Mouse (Mus musculus) MEL (cell line): ENCODE results near the gene Ppp1r11. TPM values are rescaled to one million over a fixed set of nuclear protein-coding genes. Genes with fewer than 3 reads are reported as not detected.
"Not testable (repeated sequence)": the region's sequence is repeated elsewhere in the genome, so short reads cannot be mapped to it uniquely, and the experiment has no call there.

Experiments
- DNase-seq: peaks from one replicate; pipeline ENCODE4 v3.0.0; 2011; ENCODE audit warnings: low read depth, low spot score
- H3K27ac ChIP-seq: 2 replicates; pipeline ENCODE4 v1.5.1; 2012; ENCODE audit warnings: low read depth, mild to moderate bottlenecking, control low read depth, low read length, moderate library complexity; ENCODE audit not compliant: control insufficient read depth
- H3K27me3 ChIP-seq, 2 experiments: fragments of 150-350 bp in 1 of 2; sonication (generic) in 1 of 2; 2 replicates each; pipeline ENCODE4 v1.6.1; 2012; ENCODE audit warnings: low read length in 2 of 2, mild to moderate bottlenecking in 2 of 2, improper control_type of control experiment in 1 of 2, moderate library complexity in 1 of 2; ENCODE audit not compliant: insufficient read depth in 2 of 2, control insufficient read depth in 1 of 2
- H3K36me3 ChIP-seq, 2 experiments: 2 replicates each; pipeline ENCODE4 v1.6.1; 2012 to 2014; ENCODE audit warnings: low read length in 2 of 2, improper control_type of control experiment in 1 of 2, inconsistent platforms in 1 of 2, mild to moderate bottlenecking in 1 of 2; ENCODE audit not compliant: insufficient read depth in 2 of 2, control insufficient read depth in 1 of 2
- H3K4me1 ChIP-seq, 2 experiments: fragments of 150-350 bp in 1 of 2; sonication (generic) in 1 of 2; 2 replicates each; pipeline ENCODE4 v1.6.1; 2012; ENCODE audit warnings: low read length in 2 of 2, improper control_type of control experiment in 1 of 2, mild to moderate bottlenecking in 1 of 2; ENCODE audit not compliant: insufficient read depth in 2 of 2, control insufficient read depth in 1 of 2
- H3K4me3 ChIP-seq, 2 experiments: fragments of 150-350 bp in 1 of 2; sonication (generic) in 1 of 2; 2 replicates each; pipeline ENCODE4 v1.5.1; 2012; ENCODE audit warnings: low read depth in 2 of 2, low read length in 2 of 2, mild to moderate bottlenecking in 2 of 2, moderate library complexity in 2 of 2, control low read depth in 1 of 2, improper control_type of control experiment in 1 of 2; ENCODE audit not compliant: control insufficient read depth in 1 of 2, insufficient read depth in 1 of 2
- H3K79me2 ChIP-seq: 2 replicates; pipeline ENCODE4 v1.6.1; 2012; ENCODE audit warnings: mild to moderate bottlenecking, low read length, moderate library complexity; ENCODE audit not compliant: control insufficient read depth, poor library complexity, insufficient read depth
- H3K9ac ChIP-seq: 2 replicates; pipeline ENCODE4 v1.6.1; 2012; ENCODE audit warnings: low read depth, mild to moderate bottlenecking, control low read depth, low read length, moderate library complexity; ENCODE audit not compliant: control insufficient read depth, poor library complexity, severe bottlenecking
- H3K9me3 ChIP-seq: fragments of 150-350 bp; sonication (generic); replicated peaks from 2 replicates; pipeline ENCODE4 v1.6.1; 2012; ENCODE audit warnings: mild to moderate bottlenecking, low read length, improper control_type of control experiment, moderate library complexity; ENCODE audit not compliant: insufficient read depth
- BHLHE40 ChIP-seq: IDR thresholded peaks from 2 replicates; pipeline ENCODE4 v1.6.1; 2012; ENCODE audit warnings: low read depth, mild to moderate bottlenecking, inconsistent platforms, low read length, improper control_type of control experiment, borderline replicate concordance
- CHD1 ChIP-seq: IDR thresholded peaks from 2 replicates; pipeline ENCODE4 v1.6.1; 2012; ENCODE audit warnings: low read depth, mild to moderate bottlenecking, inconsistent platforms, low read length, improper control_type of control experiment
- CTCF ChIP-seq, 3 experiments: IDR thresholded peaks in 2 of 3; conservative IDR thresholded peaks in 1 of 3; 2 replicates each; pipeline ENCODE4 v1.5.1; 2011 to 2012; ENCODE audit warnings: low read length in 3 of 3, low read depth in 2 of 3, mild to moderate bottlenecking in 2 of 3, improper control_type of control experiment in 1 of 3, inconsistent platforms in 1 of 3, mixed read lengths in 1 of 3, moderate library complexity in 1 of 3; ENCODE audit not compliant: control insufficient read depth in 1 of 3, insufficient read depth in 1 of 3, poor library complexity in 1 of 3, severe bottlenecking in 1 of 3
- ELF1 ChIP-seq: IDR thresholded peaks from 2 replicates; pipeline ENCODE4 v1.6.1; 2014; ENCODE audit warnings: low read depth, mild to moderate bottlenecking, inconsistent platforms, low read length, improper control_type of control experiment, moderate library complexity
- EP300 ChIP-seq, 2 experiments: IDR thresholded peaks; 2 replicates each; pipeline ENCODE4 v1.6.1; 2011; ENCODE audit warnings: improper control_type of control experiment in 2 of 2, low read length in 2 of 2, low read depth in 1 of 2, mild to moderate bottlenecking in 1 of 2
- ETS1 ChIP-seq: IDR thresholded peaks from 2 replicates; pipeline ENCODE4 v1.6.1; 2012; ENCODE audit warnings: low read depth, mild to moderate bottlenecking, inconsistent platforms, low read length, improper control_type of control experiment, moderate library complexity
- GABPA ChIP-seq: IDR thresholded peaks from 2 replicates; pipeline ENCODE4 v1.6.1; 2012; ENCODE audit warnings: low read depth, mild to moderate bottlenecking, inconsistent platforms, low read length, improper control_type of control experiment, moderate library complexity
- HCFC1 ChIP-seq: IDR thresholded peaks from 2 replicates; pipeline ENCODE4 v1.6.1; 2012; ENCODE audit warnings: low read depth, mild to moderate bottlenecking, inconsistent platforms, low read length, improper control_type of control experiment, moderate library complexity
- JUND ChIP-seq: IDR thresholded peaks from 2 replicates; pipeline ENCODE4 v1.6.1; 2011; ENCODE audit warnings: low read depth, mild to moderate bottlenecking, improper control_type of control experiment, low read length
- KAT2A ChIP-seq: conservative IDR thresholded peaks from 2 replicates; pipeline ENCODE4 v1.6.1; 2012; ENCODE audit warnings: low read depth, low read length, improper control_type of control experiment, inconsistent platforms
- MAZ ChIP-seq: IDR thresholded peaks from 2 replicates; pipeline ENCODE4 v1.6.1; 2012; ENCODE audit warnings: low read depth, mild to moderate bottlenecking, inconsistent platforms, low read length, improper control_type of control experiment
- MEF2A ChIP-seq: IDR thresholded peaks from 2 replicates; pipeline ENCODE4 v1.6.1; 2014; ENCODE audit warnings: low read depth, mild to moderate bottlenecking, inconsistent platforms, low read length, improper control_type of control experiment; ENCODE audit not compliant: poor library complexity, insufficient replicate concordance, severe bottlenecking; ENCODE audit errors: extremely low read depth
- MYB ChIP-seq: IDR thresholded peaks from 2 replicates; pipeline ENCODE4 v1.6.1; 2011; ENCODE audit warnings: mild to moderate bottlenecking, low read depth, low read length, improper control_type of control experiment
- RAD21 ChIP-seq: IDR thresholded peaks from 2 replicates; pipeline ENCODE4 v1.6.1; 2011; ENCODE audit warnings: mild to moderate bottlenecking, low read depth, low read length, improper control_type of control experiment
- RCOR1 ChIP-seq: IDR thresholded peaks from 2 replicates; pipeline ENCODE4 v1.6.1; 2012; ENCODE audit warnings: low read depth, mild to moderate bottlenecking, inconsistent platforms, low read length, improper control_type of control experiment
- SIN3A ChIP-seq: IDR thresholded peaks from 2 replicates; pipeline ENCODE4 v1.6.1; 2012; ENCODE audit warnings: low read length, improper control_type of control experiment, inconsistent platforms
- TCF12 ChIP-seq: IDR thresholded peaks from 2 replicates; pipeline ENCODE4 v1.6.1; 2014; ENCODE audit warnings: low read depth, mild to moderate bottlenecking, inconsistent platforms, low read length, improper control_type of control experiment, moderate library complexity
- UBTF ChIP-seq: IDR thresholded peaks from 2 replicates; pipeline ENCODE4 v1.6.1; 2012; ENCODE audit warnings: low read depth, mild to moderate bottlenecking, inconsistent platforms, low read length, improper control_type of control experiment, moderate library complexity, borderline replicate concordance; ENCODE audit not compliant: insufficient read depth
- ZC3H11A ChIP-seq: IDR thresholded peaks from 2 replicates; pipeline ENCODE4 v1.6.1; 2012; ENCODE audit warnings: low read depth, mild to moderate bottlenecking, inconsistent platforms, low read length, improper control_type of control experiment
- ZKSCAN1 ChIP-seq: IDR thresholded peaks from 2 replicates; pipeline ENCODE4 v1.6.1; 2012; ENCODE audit warnings: low read depth, mild to moderate bottlenecking, inconsistent platforms, low read length, improper control_type of control experiment, moderate library complexity
- ZNF384 ChIP-seq: IDR thresholded peaks from 2 replicates; pipeline ENCODE4 v1.6.1; 2012; ENCODE audit warnings: low read depth, mild to moderate bottlenecking, inconsistent platforms, low read length, improper control_type of control experiment
- polyA plus RNA-seq, 2 experiments: library from polyadenylated mRNA; stranded (reverse) in 1 of 2; unstranded in 1 of 2; fragments of >175 nt in 1 of 2; fragments of >200 nt in 1 of 2; gene quantifications; 2 replicates each; pipeline versions ENCODE4 v1.2.1 to v1.2.4; 2012; ENCODE audit warnings: low replicate concordance in 2 of 2, low read depth in 1 of 2; ENCODE audit not compliant: insufficient read length in 2 of 2, insufficient read depth in 1 of 2, missing spikeins in 1 of 2
- total RNA-seq: library from RNA; depleted of rRNA; stranded (reverse); fragments of 300-350 nt; gene quantifications from 2 replicates; pipeline ENCODE4 v1.2.3, GENCODE M21; 2012

The Ppp1r11 gene
- total and polyA plus RNA-seq, 3 experiments: 138 to 146 TPM; not detected in 1

DNA sequence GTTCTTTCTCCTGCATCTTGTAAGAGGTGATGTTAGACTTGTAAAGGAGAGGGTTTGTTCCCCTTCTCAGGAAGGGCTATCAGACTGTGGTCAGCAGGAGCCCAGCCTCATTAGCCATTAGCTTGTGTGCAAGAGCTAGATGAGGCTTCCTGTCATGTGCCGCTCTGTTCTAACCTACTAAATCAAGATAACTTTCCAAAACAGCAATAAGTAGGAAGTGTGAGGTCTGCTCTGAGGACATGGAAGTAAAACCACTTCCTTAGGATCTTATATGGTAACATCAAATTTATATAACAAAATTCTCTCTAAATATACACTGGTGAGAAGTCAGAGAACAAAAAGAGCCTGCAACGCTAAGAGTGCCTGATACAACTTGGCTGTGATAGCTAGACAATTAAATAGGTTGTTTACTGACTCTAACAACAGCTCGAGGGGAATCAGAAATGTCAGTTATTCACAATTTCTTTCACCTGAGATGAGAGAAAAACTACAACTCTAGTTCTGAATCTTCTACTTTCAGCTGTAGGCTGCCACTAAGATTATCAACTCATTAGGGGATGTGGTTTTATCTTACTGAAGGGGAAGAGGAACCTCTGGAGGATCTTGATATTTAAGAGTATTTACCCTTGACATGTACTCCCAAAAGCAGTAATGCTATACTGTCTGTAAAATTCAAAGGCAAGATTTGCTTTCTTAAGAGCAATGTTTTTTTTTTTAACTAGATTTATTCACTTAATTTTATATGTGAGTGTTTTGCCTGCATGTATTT lies 41.0 kb upstream of the Ppp1r11 start (continued):
- TF ChIP-seq ZC3H11A: no peak
- TF ChIP-seq MAZ: no peak
- no peak for TF ChIP-seq GABPA
- no peak for TF ChIP-seq UBTF
- TF ChIP-seq RAD21: no peak
- no peak for TF ChIP-seq ZNF384
- TF ChIP-seq ZKSCAN1: no peak
- TF ChIP-seq CHD1: no peak
- peak; percentile 79; the same call in 1 of the 2 replicates for TF ChIP-seq BHLHE40
- peak; percentile 45; the same call in 1 of the 2 replicates for TF ChIP-seq ELF1
- TF ChIP-seq KAT2A: no peak
- no peak for TF ChIP-seq CTCF (IDR thresholded peaks at IDR 0.05 in 2 of 3, conservative IDR thresholded peaks at IDR 0.05 in 1 of 3; ENCODE audit: control insufficient read depth in 1 of 3, insufficient read depth in 1 of 3, low read depth in 2 of 3, low read length in 3 of 3, poor library complexity in 1 of 3, severe bottlenecking in 1 of 3)
- TF ChIP-seq EP300 (IDR thresholded peaks at IDR 0.05; ENCODE audit: low read depth in 1 of 2, low read length in 2 of 2): peak; percentile 88 to 92
- peak; percentile 77; the same call in 1 of the 2 replicates for TF ChIP-seq ETS1
- no peak for TF ChIP-seq MYB

DNA sequence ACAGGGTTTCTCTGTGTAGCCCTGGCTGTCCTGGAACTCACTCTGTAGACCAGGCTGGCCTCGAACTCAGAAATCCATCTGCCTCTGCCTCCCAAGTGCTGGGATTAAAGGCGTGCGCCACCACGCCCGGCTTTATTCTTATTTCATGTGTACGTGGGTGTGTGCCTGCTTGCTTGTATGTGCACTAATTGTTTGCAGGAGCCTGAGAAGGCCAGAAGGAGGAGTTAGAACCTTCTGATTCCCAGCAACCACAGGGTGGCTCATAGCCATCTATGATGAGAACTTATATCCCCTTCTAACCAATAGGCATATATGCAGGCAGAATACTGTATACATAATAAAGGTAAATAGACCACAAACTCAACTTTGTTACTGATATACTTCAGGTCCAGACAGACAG lies 39.1 kb upstream of the Ppp1r11 start:
- not testable (repeated sequence) for H3K9me3 ChIP-seq, H3K4me1 ChIP-seq, H3K79me2 ChIP-seq, H3K27ac ChIP-seq, H3K9ac ChIP-seq, H3K4me3 ChIP-seq, H3K27me3 ChIP-seq
- peaks cover 0 to 11% of the 10 kb centered on the region in 2 experiments; a peak in 2 of 4 replicates for H3K36me3 ChIP-seq
- peak; percentile 3 for DNase-seq

DNA sequence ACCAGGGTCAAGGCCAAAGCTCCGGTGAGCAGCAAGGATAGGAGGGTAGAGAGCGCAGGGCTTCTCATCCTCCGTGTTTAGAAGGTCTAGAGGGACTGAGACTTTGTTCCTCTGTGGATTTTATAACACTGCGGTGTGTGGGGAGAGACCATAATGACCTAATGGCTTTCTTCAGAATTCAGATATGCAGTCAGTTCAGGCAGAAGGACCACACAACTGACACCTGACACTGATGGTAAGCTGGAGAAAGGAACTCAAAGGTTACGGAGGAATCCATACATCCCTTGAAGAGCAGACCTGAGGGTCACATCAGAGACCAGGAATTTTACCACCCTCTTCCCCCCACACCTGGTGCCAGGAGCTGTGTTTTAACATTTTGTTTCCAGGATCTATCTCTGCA lies 37.9 kb upstream of the Ppp1r11 start, which contains the start of gene H2-M5:
TSS of gene H2-M5 (minus strand) at position 101 of the 400 bp plus-strand sequence.
- no peak for DNase-seq
- peaks cover 0 to 11% of the 10 kb centered on the region in 2 experiments; a peak in 2 of 4 replicates for H3K36me3 ChIP-seq
- H3K4me1 ChIP-seq: peaks cover 3 to 6% of the 10 kb centered on the region in 2 experiments; a peak in 2 of 4 replicates
- H3K79me2 ChIP-seq: no peaks in the 10 kb centered on the region
- H3K27ac ChIP-seq: no peak within 1 kb of the TSS
- H3K9me3 ChIP-seq: no peaks in the 10 kb centered on the region
- H3K9ac ChIP-seq: no peak within 1 kb of the TSS
- TF ChIP-seq RCOR1 (no peak), HCFC1 (no peak), CHD1 (no peak), MYB (no peak), TCF12 (no peak), GABPA (no peak), MEF2A (no peak), JUND (no peak), SIN3A (no peak)
- H3K4me3 ChIP-seq: no peak within 1 kb of the TSS
- H3K27me3 ChIP-seq: peaks cover 0 to 2% of the 10 kb centered on the region in 2 experiments; a peak in 2 of 4 replicates
